Mouse (Mus musculus) bone marrow macrophage, adult 2 months (primary cell): ENCODE results near the gene Top2a.

ENCODE experiments used
- CTCF ChIP-seq: IDR thresholded peaks from 2 replicates; pipeline ENCODE4 v1.5.1; 2012; ENCODE audit warnings: low read depth, mild to moderate bottlenecking, low read length, moderate library complexity
- POLR2A ChIP-seq: IDR thresholded peaks from 2 replicates; pipeline ENCODE4 v1.6.1; 2012; ENCODE audit warnings: mild to moderate bottlenecking, low read depth, low read length, borderline replicate concordance

DNA sequence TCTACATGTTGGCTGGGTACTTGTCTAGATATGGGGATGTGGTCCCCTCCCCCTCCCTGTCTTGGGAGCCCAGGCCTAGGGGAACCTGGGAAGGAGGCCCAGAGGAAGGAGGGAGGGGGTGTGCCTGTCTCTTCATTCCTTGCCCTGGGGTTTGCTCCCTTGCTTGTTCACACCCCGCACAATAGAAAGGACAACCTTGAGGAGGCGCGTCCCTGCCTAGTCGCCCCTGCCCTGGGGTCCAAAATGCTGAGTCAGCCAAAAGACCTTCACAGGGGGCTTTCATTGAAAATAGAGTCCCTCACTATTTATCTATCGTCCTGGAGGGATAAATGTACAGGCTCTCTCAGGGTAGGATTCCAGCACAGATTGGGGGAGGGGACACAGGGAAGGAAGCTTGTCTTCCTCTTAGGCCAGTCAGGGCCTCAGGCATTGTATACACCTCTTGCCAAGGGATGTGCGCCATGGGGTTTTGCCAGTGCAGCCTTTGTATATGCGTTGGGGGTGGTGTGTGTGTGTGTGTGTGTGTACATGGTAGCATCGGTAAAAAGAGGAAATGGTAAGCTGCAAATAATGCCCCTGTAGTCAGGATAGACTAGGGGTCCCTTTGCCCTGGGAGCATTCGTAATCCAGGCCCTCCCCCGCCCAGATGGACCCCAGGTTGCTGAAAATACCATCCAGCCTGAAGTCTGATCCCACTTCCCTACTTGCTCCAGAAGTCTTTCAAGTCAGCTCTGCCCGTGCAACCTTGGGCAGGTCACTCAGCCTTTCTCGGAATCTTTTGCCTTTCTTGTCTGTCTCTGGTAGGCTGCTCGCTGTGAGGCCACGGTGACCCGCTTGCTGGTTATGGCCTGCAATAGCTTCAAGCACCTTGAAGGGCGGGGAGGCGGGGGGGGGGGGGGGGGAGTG lies 68.9 kb downstream of the Top2a start:
- TF ChIP-seq CTCF (no peak), POLR2A (no peak)
